Mouse (Mus musculus): ENCODE measurements around the gene Gm21985. TPM values are rescaled to one million over a fixed set of nuclear protein-coding genes. Genes with fewer than 3 reads are reported as not detected.
"Not testable (repeated sequence)": the region's sequence is repeated elsewhere in the genome, so short reads cannot be mapped to it uniquely, and the experiment has no call there.

The Gm21985 gene
- polyA plus RNA-seq, 1 experiment from 2014 or later: not detected

- no peak overlapping the region for H3K9ac ChIP-seq (ENCODE audit: low read depth, low read length)
- H3K36me3 ChIP-seq (ENCODE audit: control insufficient read depth, insufficient read depth, low read length): no peaks in the 10 kb centered on the region
- no peaks in the 10 kb centered on the region for H3K9me3 ChIP-seq (ENCODE audit: control insufficient read depth, low read length)
- no peak overlapping the region for H3K4me2 ChIP-seq (replicated peaks; ENCODE audit: low read depth, low read length)
- H3K27me3 ChIP-seq (ENCODE audit: control insufficient read depth, insufficient read depth, low read length): no peaks in the 10 kb centered on the region
- H3K4me1 ChIP-seq (replicated peaks; ENCODE audit: control insufficient read depth, insufficient read depth, low read length): no peaks in the 10 kb centered on the region
- WGBS: 89% methylated on average over 4 of the region's 4 CpGs
- no peak overlapping the region for H3K27ac ChIP-seq (ENCODE audit: low read depth, low read length)
- no peak for DNase-seq (ENCODE audit: low spot score)
- no peak overlapping the region for H3K4me3 ChIP-seq (ENCODE audit: low read depth, low read length)
- no peak for ATAC-seq (ENCODE audit: low FRiP score)
Observed at GRCm38 (mm10) chr2:112429665-112430064, 163.6 kb downstream of the Gm21985 start.

- ATAC-seq (ENCODE audit: low FRiP score) (no peak), DNase-seq (ENCODE audit: low spot score) (no peak)
- H3K27me3 ChIP-seq (ENCODE audit: control insufficient read depth, insufficient read depth, low read length): no peaks in the 10 kb centered on the region
- no peak overlapping the region for H3K4me3 ChIP-seq (ENCODE audit: low read depth, low read length)
- no peaks in the 10 kb centered on the region for H3K4me1 ChIP-seq (replicated peaks; ENCODE audit: control insufficient read depth, insufficient read depth, low read length)
- no peaks in the 10 kb centered on the region for H3K36me3 ChIP-seq (ENCODE audit: control insufficient read depth, insufficient read depth, low read length)
- 84% methylated on average over 5 of the region's 5 CpGs for WGBS
- no peaks in the 10 kb centered on the region for H3K9me3 ChIP-seq (ENCODE audit: control insufficient read depth, low read length)
- no peak overlapping the region for H3K9ac ChIP-seq (ENCODE audit: low read depth, low read length)
- H3K27ac ChIP-seq (ENCODE audit: low read depth, low read length): no peak overlapping the region
- no peak overlapping the region for H3K4me2 ChIP-seq (replicated peaks; ENCODE audit: low read depth, low read length)
Observed at GRCm38 (mm10) chr2:112430403-112430802, 164.3 kb downstream of the Gm21985 start.

- WGBS: 92% methylated on average over 2 of the region's 2 CpGs
Observed at GRCm38 (mm10) chr2:112432523-112432922, 166.4 kb downstream of the Gm21985 start.

GRCm38 (mm10) chr2:112433359-112433758, 167.2 kb downstream of the Gm21985 start:
- DNase-seq (ENCODE audit: low spot score): no peak
- WGBS: 86% methylated on average over 2 of the region's 2 CpGs
- ATAC-seq (ENCODE audit: low FRiP score): no peak
- H3K9me3 ChIP-seq (ENCODE audit: control insufficient read depth, low read length): no peaks in the 10 kb centered on the region
- no peak overlapping the region for H3K4me2 ChIP-seq (replicated peaks; ENCODE audit: low read depth, low read length)
- H3K36me3 ChIP-seq (ENCODE audit: control insufficient read depth, insufficient read depth, low read length): no peaks in the 10 kb centered on the region
- H3K27ac ChIP-seq (ENCODE audit: low read depth, low read length): no peak overlapping the region
- no peaks in the 10 kb centered on the region for H3K4me1 ChIP-seq (replicated peaks; ENCODE audit: control insufficient read depth, insufficient read depth, low read length)
- H3K27me3 ChIP-seq (ENCODE audit: control insufficient read depth, insufficient read depth, low read length): no peaks in the 10 kb centered on the region
- H3K4me3 ChIP-seq (ENCODE audit: low read depth, low read length): no peak overlapping the region
- no peak overlapping the region for H3K9ac ChIP-seq (ENCODE audit: low read depth, low read length)

More at GRCm38 (mm10) chr2:112432523-112432922, 166.4 kb downstream of the Gm21985 start:
- ATAC-seq (ENCODE audit: low FRiP score): no peak
- Histone ChIP-seq H3K9me3 (ENCODE audit: control insufficient read depth, low read length) (no peaks in the 10 kb centered on the region), H3K4me1 (replicated peaks; ENCODE audit: control insufficient read depth, insufficient read depth, low read length) (no peaks in the 10 kb centered on the region), H3K9ac (ENCODE audit: low read depth, low read length) (no peak overlapping the region), H3K4me2 (replicated peaks; ENCODE audit: low read depth, low read length) (no peak overlapping the region), H3K27ac (ENCODE audit: low read depth, low read length) (no peak overlapping the region), H3K27me3 (ENCODE audit: control insufficient read depth, insufficient read depth, low read length) (no peaks in the 10 kb centered on the region), H3K36me3 (ENCODE audit: control insufficient read depth, insufficient read depth, low read length) (no peaks in the 10 kb centered on the region), H3K4me3 (ENCODE audit: low read depth, low read length) (no peak overlapping the region)
- DNase-seq (ENCODE audit: low spot score): no peak

- Histone ChIP-seq H3K4me1 (replicated peaks; ENCODE audit: control insufficient read depth, insufficient read depth, low read length) (no peaks in the 10 kb centered on the region), H3K27me3 (ENCODE audit: control insufficient read depth, insufficient read depth, low read length) (no peaks in the 10 kb centered on the region), H3K4me2 (replicated peaks; ENCODE audit: low read depth, low read length) (no peak overlapping the region), H3K9me3 (ENCODE audit: control insufficient read depth, low read length) (no peaks in the 10 kb centered on the region), H3K4me3 (ENCODE audit: low read depth, low read length) (no peak overlapping the region), H3K27ac (ENCODE audit: low read depth, low read length) (no peak overlapping the region), H3K36me3 (ENCODE audit: control insufficient read depth, insufficient read depth, low read length) (no peaks in the 10 kb centered on the region), H3K9ac (ENCODE audit: low read depth, low read length) (no peak overlapping the region)
- 81% methylated on average over 4 of the region's 4 CpGs for WGBS
- DNase-seq (ENCODE audit: low spot score): no peak
- ATAC-seq (ENCODE audit: low FRiP score): no peak
Observed at GRCm38 (mm10) chr2:112436292-112436691, 170.2 kb downstream of the Gm21985 start.

GRCm38 (mm10) chr2:112437589-112437988, 171.5 kb downstream of the Gm21985 start:
- no peaks in the 10 kb centered on the region for H3K36me3 ChIP-seq (ENCODE audit: control insufficient read depth, insufficient read depth, low read length)
- H3K27ac ChIP-seq (ENCODE audit: low read depth, low read length): no peak overlapping the region
- H3K4me2 ChIP-seq (replicated peaks; ENCODE audit: low read depth, low read length): no peak overlapping the region
- DNase-seq (ENCODE audit: low spot score) (no peak), ATAC-seq (ENCODE audit: low FRiP score) (no peak)
- no peaks in the 10 kb centered on the region for H3K27me3 ChIP-seq (ENCODE audit: control insufficient read depth, insufficient read depth, low read length)
- H3K4me3 ChIP-seq (ENCODE audit: low read depth, low read length): no peak overlapping the region
- H3K4me1 ChIP-seq (replicated peaks; ENCODE audit: control insufficient read depth, insufficient read depth, low read length): no peaks in the 10 kb centered on the region
- no peak overlapping the region for H3K9ac ChIP-seq (ENCODE audit: low read depth, low read length)
- H3K9me3 ChIP-seq (ENCODE audit: control insufficient read depth, low read length): no peaks in the 10 kb centered on the region
- whole genome bisulfite sequencing: 87% methylated on average over 2 of the region's 2 CpGs

- H3K9me3 ChIP-seq (ENCODE audit: control insufficient read depth, low read length): no peaks in the 10 kb centered on the region
- no peaks in the 10 kb centered on the region for H3K4me1 ChIP-seq (replicated peaks; ENCODE audit: control insufficient read depth, insufficient read depth, low read length)
- no peaks in the 10 kb centered on the region for H3K36me3 ChIP-seq (ENCODE audit: control insufficient read depth, insufficient read depth, low read length)
- H3K27ac ChIP-seq (ENCODE audit: low read depth, low read length): no peak overlapping the region
- 79% methylated on average over 2 of the region's 2 CpGs for WGBS
- DNase-seq (ENCODE audit: low spot score) (no peak), ATAC-seq (ENCODE audit: low FRiP score) (no peak)
- H3K4me2 ChIP-seq (replicated peaks; ENCODE audit: low read depth, low read length): no peak overlapping the region
- H3K9ac ChIP-seq (ENCODE audit: low read depth, low read length): no peak overlapping the region
- H3K4me3 ChIP-seq (ENCODE audit: low read depth, low read length): no peak overlapping the region
- no peaks in the 10 kb centered on the region for H3K27me3 ChIP-seq (ENCODE audit: control insufficient read depth, insufficient read depth, low read length)
Observed at GRCm38 (mm10) chr2:112443491-112443890, 177.4 kb downstream of the Gm21985 start.

GRCm38 (mm10) chr2:112445511-112445910, 179.4 kb downstream of the Gm21985 start:
- no peak overlapping the region for H3K27ac ChIP-seq (ENCODE audit: low read depth, low read length)

GRCm38 (mm10) chr2:112448046-112448445, 181.9 kb downstream of the Gm21985 start:
- not testable (repeated sequence) for H3K4me3 ChIP-seq (ENCODE audit: low read depth, low read length); ATAC-seq (ENCODE audit: low FRiP score); H3K4me1 ChIP-seq (replicated peaks; ENCODE audit: control insufficient read depth, insufficient read depth, low read length); DNase-seq (ENCODE audit: low spot score); H3K27ac ChIP-seq (ENCODE audit: low read depth, low read length); H3K4me2 ChIP-seq (replicated peaks; ENCODE audit: low read depth, low read length); H3K36me3 ChIP-seq (ENCODE audit: control insufficient read depth, insufficient read depth, low read length); H3K9me3 ChIP-seq (ENCODE audit: control insufficient read depth, low read length); H3K9ac ChIP-seq (ENCODE audit: low read depth, low read length); H3K27me3 ChIP-seq (ENCODE audit: control insufficient read depth, insufficient read depth, low read length)
- 76% methylated on average over 4 of the region's 4 CpGs for WGBS

More at GRCm38 (mm10) chr2:112445511-112445910, 179.4 kb downstream of the Gm21985 start:
- no peak for DNase-seq (ENCODE audit: low spot score)
- no peak for ATAC-seq (ENCODE audit: low FRiP score)
- no peaks in the 10 kb centered on the region for H3K36me3 ChIP-seq (ENCODE audit: control insufficient read depth, insufficient read depth, low read length)
- no peak overlapping the region for H3K9ac ChIP-seq (ENCODE audit: low read depth, low read length)
- no peaks in the 10 kb centered on the region for H3K9me3 ChIP-seq (ENCODE audit: control insufficient read depth, low read length)
- no peak overlapping the region for H3K4me3 ChIP-seq (ENCODE audit: low read depth, low read length)
- no peaks in the 10 kb centered on the region for H3K4me1 ChIP-seq (replicated peaks; ENCODE audit: control insufficient read depth, insufficient read depth, low read length)
- H3K27me3 ChIP-seq (ENCODE audit: control insufficient read depth, insufficient read depth, low read length): no peaks in the 10 kb centered on the region
- no peak overlapping the region for H3K4me2 ChIP-seq (replicated peaks; ENCODE audit: low read depth, low read length)

Data from hindbrain, embryonic 11.5 days (tissue).